Mouse (Mus musculus): ENCODE results near the gene Rtn4rl1. TPM values are rescaled to one million over a fixed set of nuclear protein-coding genes. Genes with fewer than 3 reads are reported as not detected.

Rtn4rl1 gene
- polyA plus RNA-seq, 1 experiment from 2014 or later: 0.88 TPM

DNA sequence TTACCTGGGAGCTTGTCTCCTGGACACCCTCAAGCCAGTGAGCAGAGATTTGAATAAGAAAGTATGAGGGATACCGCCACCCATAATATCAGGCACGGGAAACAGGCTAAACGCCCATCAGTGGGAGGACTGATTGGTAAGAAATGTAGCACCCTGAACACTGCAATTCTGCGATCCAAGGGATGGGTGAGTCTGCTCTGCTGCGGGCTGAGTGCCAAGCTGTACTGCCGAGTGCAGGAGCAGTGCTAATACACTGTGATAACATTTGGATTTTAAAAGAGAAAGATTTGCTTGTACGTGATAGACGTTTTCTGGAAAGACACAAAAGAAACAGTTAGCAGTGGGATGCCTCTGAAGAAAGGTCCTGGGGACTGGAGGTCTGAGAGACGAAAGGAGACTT is 26.5 kb downstream of the Rtn4rl1 start:
- Histone ChIP-seq H3K27ac (ENCODE audit: low read length) (no peak overlapping the region), H3K27me3 (ENCODE audit: control insufficient read depth, insufficient read depth, low read length) (no peaks in the 10 kb centered on the region), H3K4me1 (ENCODE audit: control insufficient read depth, insufficient read depth, low read length) (peaks cover 13% of the 10 kb centered on the region; the same call in 1 of the 2 replicates), H3K4me3 (ENCODE audit: low read depth, low read length) (no peak overlapping the region), H3K9me3 (ENCODE audit: control insufficient read depth, low read depth, low read length) (no peaks in the 10 kb centered on the region), H3K9ac (replicated peaks; ENCODE audit: low read depth, low read length) (no peak overlapping the region), H3K36me3 (ENCODE audit: control insufficient read depth, insufficient read depth, low read length) (no peaks in the 10 kb centered on the region), H3K4me2 (replicated peaks; ENCODE audit: low read depth, low read length) (no peak overlapping the region)
- 26% methylated on average over 9 of the region's 9 CpGs for WGBS
- no peak for ATAC-seq (ENCODE audit: insufficient number of reproducible peaks, insufficient read depth, low FRiP score, low read depth)

DNA sequence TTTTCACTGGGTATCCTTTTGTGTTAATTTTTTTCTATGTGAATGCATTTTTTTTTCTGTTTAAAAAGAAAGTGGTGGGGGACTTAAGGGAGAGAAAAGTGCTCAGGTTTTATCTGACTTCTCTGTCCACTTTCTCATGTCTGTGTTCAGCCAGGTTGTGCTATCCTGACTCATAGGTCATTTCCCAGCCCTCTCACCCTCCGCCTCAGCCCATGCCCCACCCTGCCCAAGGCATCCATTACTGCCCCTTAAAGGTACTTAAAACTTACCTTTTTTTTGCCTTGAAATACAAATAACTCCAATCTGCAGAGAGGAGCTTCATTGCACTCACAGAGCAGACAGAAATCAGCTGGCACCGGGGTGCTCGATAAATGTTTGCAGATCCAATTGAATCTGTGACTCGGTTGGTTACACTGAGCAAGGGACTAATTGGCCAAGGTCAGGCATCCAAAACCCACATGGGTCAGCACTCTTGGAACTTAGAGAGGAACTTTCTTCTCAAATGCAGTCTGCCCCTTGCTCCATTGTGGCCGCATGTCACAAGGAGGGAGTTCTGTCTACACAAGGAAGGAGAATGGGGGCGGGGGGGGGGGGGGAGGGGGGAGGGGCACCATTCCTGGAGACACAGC is 27.0 kb downstream of the Rtn4rl1 start:
- peaks cover 13% of the 10 kb centered on the region; the same call in 1 of the 2 replicates for H3K4me1 ChIP-seq (ENCODE audit: control insufficient read depth, insufficient read depth, low read length)
- WGBS: 45% methylated on average over 5 of the region's 6 CpGs
- H3K4me3 ChIP-seq (ENCODE audit: low read depth, low read length): no peak overlapping the region
- H3K9me3 ChIP-seq (ENCODE audit: control insufficient read depth, low read depth, low read length): no peaks in the 10 kb centered on the region
- H3K9ac ChIP-seq (replicated peaks; ENCODE audit: low read depth, low read length): no peak overlapping the region
- H3K36me3 ChIP-seq (ENCODE audit: control insufficient read depth, insufficient read depth, low read length): no peaks in the 10 kb centered on the region
- no peak overlapping the region for H3K27ac ChIP-seq (ENCODE audit: low read length)
- no peaks in the 10 kb centered on the region for H3K27me3 ChIP-seq (ENCODE audit: control insufficient read depth, insufficient read depth, low read length)
- no peak for ATAC-seq (ENCODE audit: insufficient number of reproducible peaks, insufficient read depth, low FRiP score, low read depth)
- H3K4me2 ChIP-seq (replicated peaks; ENCODE audit: low read depth, low read length): no peak overlapping the region

DNA sequence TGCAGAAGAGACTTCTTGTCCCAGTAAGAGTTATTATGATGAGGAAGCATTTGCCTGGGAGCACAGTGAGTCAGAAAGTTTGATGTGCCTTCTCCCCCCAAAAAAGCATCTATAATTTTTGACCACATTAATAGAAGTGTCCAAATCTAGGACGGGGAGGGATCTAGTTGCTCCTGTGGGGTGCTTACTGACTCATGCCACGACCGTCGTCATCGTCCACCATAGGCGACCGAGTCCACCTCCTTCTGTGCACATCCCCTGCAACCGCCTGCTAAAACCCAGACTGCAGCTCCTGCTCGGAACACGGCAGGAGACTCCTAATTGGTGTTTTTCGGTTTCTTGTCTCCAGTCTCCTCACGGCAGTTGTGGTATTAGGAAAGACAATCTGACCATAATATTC is 30.5 kb downstream of the Rtn4rl1 start:
- ATAC-seq (ENCODE audit: insufficient number of reproducible peaks, insufficient read depth, low FRiP score, low read depth): no peak
- no peak overlapping the region for H3K4me3 ChIP-seq (ENCODE audit: low read depth, low read length)
- H3K27ac ChIP-seq (ENCODE audit: low read length): no peak overlapping the region
- no peaks in the 10 kb centered on the region for H3K27me3 ChIP-seq (ENCODE audit: control insufficient read depth, insufficient read depth, low read length)
- 90% methylated on average over 12 of the region's 12 CpGs for WGBS
- H3K4me1 ChIP-seq (ENCODE audit: control insufficient read depth, insufficient read depth, low read length): peaks cover 13% of the 10 kb centered on the region; the same call in 1 of the 2 replicates
- H3K9ac ChIP-seq (replicated peaks; ENCODE audit: low read depth, low read length): no peak overlapping the region
- no peak overlapping the region for H3K4me2 ChIP-seq (replicated peaks; ENCODE audit: low read depth, low read length)
- H3K9me3 ChIP-seq (ENCODE audit: control insufficient read depth, low read depth, low read length): no peaks in the 10 kb centered on the region
- H3K36me3 ChIP-seq (ENCODE audit: control insufficient read depth, insufficient read depth, low read length): no peaks in the 10 kb centered on the region

DNA sequence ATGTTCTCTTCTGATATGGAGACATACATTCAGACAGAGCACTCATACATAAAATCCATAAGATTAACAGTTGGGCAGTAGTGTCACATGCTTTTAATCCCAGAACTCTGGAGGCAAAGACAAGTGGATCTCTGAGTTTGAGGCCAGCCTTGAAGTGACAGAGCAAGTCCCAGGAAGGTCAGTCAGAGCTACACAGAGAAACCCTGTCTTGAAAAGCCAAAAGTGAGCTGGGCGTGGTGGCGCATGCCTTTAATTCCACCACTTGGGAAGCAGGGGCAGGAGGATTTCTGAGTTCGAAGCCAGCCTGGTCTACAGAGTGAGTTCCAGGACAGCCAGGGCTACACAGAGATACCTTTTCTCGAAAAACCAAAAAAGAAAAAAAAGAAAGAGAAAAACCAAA is 31.3 kb downstream of the Rtn4rl1 start:
- ATAC-seq (ENCODE audit: insufficient number of reproducible peaks, insufficient read depth, low FRiP score, low read depth): no peak
- H3K27ac ChIP-seq (ENCODE audit: low read length): no peak overlapping the region
- no peak overlapping the region for H3K4me2 ChIP-seq (replicated peaks; ENCODE audit: low read depth, low read length)
- no peak overlapping the region for H3K4me3 ChIP-seq (ENCODE audit: low read depth, low read length)
- no peaks in the 10 kb centered on the region for H3K36me3 ChIP-seq (ENCODE audit: control insufficient read depth, insufficient read depth, low read length)
- peaks cover 12% of the 10 kb centered on the region; the same call in 1 of the 2 replicates for H3K4me1 ChIP-seq (ENCODE audit: control insufficient read depth, insufficient read depth, low read length)
- 86% methylated on average over 4 of the region's 4 CpGs for WGBS
- H3K9ac ChIP-seq (replicated peaks; ENCODE audit: low read depth, low read length): no peak overlapping the region
- H3K9me3 ChIP-seq (ENCODE audit: control insufficient read depth, low read depth, low read length): no peaks in the 10 kb centered on the region
- H3K27me3 ChIP-seq (ENCODE audit: control insufficient read depth, insufficient read depth, low read length): no peaks in the 10 kb centered on the region

DNA sequence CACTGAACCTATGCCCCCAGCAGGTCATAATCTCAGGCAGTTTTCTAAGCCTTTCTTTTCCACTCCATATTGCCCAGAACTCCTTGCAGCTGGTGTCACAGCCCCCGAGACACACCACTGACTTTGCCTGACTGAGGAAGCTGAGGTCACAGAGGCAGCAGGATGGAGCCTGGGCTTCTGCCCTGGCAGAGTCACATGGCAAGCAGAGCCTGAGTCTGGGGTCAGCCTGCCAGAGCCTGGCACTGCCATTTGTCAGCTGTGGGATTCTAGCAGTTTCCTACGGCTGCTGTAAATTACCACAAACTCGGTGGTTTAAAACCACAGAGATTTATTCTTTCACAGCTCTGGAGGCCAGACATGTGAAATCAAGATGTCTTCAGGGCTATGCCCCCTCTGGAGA is 34.0 kb downstream of the Rtn4rl1 start:
- Histone ChIP-seq H3K4me3 (ENCODE audit: low read depth, low read length) (no peak overlapping the region), H3K9ac (replicated peaks; ENCODE audit: low read depth, low read length) (no peak overlapping the region), H3K27me3 (ENCODE audit: control insufficient read depth, insufficient read depth, low read length) (no peaks in the 10 kb centered on the region), H3K4me2 (replicated peaks; ENCODE audit: low read depth, low read length) (no peak overlapping the region), H3K4me1 (ENCODE audit: control insufficient read depth, insufficient read depth, low read length) (no peaks in the 10 kb centered on the region), H3K36me3 (ENCODE audit: control insufficient read depth, insufficient read depth, low read length) (no peaks in the 10 kb centered on the region), H3K9me3 (ENCODE audit: control insufficient read depth, low read depth, low read length) (no peaks in the 10 kb centered on the region), H3K27ac (ENCODE audit: low read length) (no peak overlapping the region)
- WGBS: 68% methylated on average over 3 of the region's 3 CpGs
- ATAC-seq (ENCODE audit: insufficient number of reproducible peaks, insufficient read depth, low FRiP score, low read depth): no peak

DNA sequence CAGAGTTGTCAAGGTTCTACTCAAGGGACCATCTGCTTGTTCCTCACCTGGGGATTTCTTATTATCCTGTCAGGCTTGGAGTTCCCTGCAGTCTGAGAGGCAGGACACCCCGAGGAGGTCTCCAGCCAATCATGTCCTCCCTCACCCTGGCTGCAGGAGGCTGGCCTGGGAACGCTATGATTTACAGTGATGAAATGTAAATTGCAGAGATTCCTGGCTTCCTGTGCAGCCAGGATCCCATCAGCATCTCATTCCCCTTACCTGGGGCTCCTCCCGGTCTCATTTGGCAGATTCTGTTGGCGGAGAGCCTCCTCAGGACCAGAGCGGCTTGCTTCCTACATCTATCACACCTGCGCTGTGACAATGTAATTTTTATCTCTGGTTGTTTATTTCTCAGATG is 35.7 kb downstream of the Rtn4rl1 start:
- Histone ChIP-seq H3K4me2 (replicated peaks; ENCODE audit: low read depth, low read length) (no peak overlapping the region), H3K4me1 (ENCODE audit: control insufficient read depth, insufficient read depth, low read length) (no peaks in the 10 kb centered on the region), H3K27me3 (ENCODE audit: control insufficient read depth, insufficient read depth, low read length) (0 out of 2 replicates have a peak, but pooled peaks cover 2% of the 10 kb centered on the region), H3K9ac (replicated peaks; ENCODE audit: low read depth, low read length) (no peak overlapping the region), H3K4me3 (ENCODE audit: low read depth, low read length) (no peak overlapping the region), H3K27ac (ENCODE audit: low read length) (no peak overlapping the region), H3K36me3 (ENCODE audit: control insufficient read depth, insufficient read depth, low read length) (no peaks in the 10 kb centered on the region), H3K9me3 (ENCODE audit: control insufficient read depth, low read depth, low read length) (no peaks in the 10 kb centered on the region)
- ATAC-seq (ENCODE audit: insufficient number of reproducible peaks, insufficient read depth, low FRiP score, low read depth): no peak
- 50% methylated on average over 6 of the region's 6 CpGs for WGBS

DNA sequence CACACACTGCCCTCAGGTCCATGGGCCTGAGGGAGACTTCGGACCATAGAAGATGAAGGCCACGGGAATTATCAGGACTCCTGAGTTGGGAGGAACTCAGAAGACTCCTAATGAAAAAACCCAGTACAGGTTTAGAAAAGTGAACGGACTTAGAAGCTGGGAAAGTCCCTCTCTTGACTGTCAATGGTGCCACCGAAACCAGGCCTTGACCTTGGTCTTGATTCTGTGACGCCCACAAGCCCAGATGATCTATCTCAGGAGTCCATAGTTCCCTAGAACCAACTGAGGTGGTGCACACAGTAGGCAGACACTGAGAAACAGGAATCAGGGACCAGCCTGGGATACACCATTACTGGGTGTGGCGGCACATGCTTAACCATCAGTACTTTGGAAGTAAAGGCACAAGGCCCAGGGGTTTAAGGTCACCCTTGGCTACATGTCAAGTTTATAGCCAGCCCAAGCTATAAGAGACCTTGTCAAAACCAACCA is 36.7 kb downstream of the Rtn4rl1 start:
- no peak overlapping the region for H3K4me2 ChIP-seq (replicated peaks; ENCODE audit: low read depth, low read length)
- no peak overlapping the region for H3K9ac ChIP-seq (replicated peaks; ENCODE audit: low read depth, low read length)
- H3K4me1 ChIP-seq (ENCODE audit: control insufficient read depth, insufficient read depth, low read length): no peaks in the 10 kb centered on the region
- no peaks in the 10 kb centered on the region for H3K9me3 ChIP-seq (ENCODE audit: control insufficient read depth, low read depth, low read length)
- 0 out of 2 replicates have a peak, but pooled peaks cover 2% of the 10 kb centered on the region for H3K27me3 ChIP-seq (ENCODE audit: control insufficient read depth, insufficient read depth, low read length)
- no peak overlapping the region for H3K27ac ChIP-seq (ENCODE audit: low read length)
- H3K4me3 ChIP-seq (ENCODE audit: low read depth, low read length): no peak overlapping the region
- WGBS: 93% methylated on average over 6 of the region's 6 CpGs
- no peak for ATAC-seq (ENCODE audit: insufficient number of reproducible peaks, insufficient read depth, low FRiP score, low read depth)
- no peaks in the 10 kb centered on the region for H3K36me3 ChIP-seq (ENCODE audit: control insufficient read depth, insufficient read depth, low read length)

DNA sequence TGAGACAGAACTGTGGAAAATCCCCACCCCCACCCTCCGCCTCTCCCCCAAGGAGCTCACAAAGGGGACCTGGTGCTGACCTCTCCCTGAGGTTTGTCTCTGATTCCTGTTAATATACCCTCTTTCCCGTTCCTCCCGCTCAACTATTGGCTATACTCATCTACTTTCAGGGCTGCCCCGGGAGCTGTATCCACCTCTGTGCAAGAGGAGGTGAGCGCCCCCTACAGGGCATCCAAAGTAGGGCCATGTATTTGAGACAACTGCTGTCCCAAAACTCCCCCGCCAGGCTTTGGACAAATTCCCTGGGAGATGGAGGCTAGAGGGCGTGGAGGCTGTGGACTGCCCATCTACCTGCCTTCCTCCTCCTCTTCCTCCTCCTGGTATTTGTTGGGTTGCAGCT is 38.2 kb downstream of the Rtn4rl1 start:
- WGBS: 10% methylated on average over 7 of the region's 7 CpGs
- ATAC-seq (ENCODE audit: insufficient number of reproducible peaks, insufficient read depth, low FRiP score, low read depth): no peak
- H3K4me1 ChIP-seq (ENCODE audit: control insufficient read depth, insufficient read depth, low read length): no peaks in the 10 kb centered on the region

DNA sequence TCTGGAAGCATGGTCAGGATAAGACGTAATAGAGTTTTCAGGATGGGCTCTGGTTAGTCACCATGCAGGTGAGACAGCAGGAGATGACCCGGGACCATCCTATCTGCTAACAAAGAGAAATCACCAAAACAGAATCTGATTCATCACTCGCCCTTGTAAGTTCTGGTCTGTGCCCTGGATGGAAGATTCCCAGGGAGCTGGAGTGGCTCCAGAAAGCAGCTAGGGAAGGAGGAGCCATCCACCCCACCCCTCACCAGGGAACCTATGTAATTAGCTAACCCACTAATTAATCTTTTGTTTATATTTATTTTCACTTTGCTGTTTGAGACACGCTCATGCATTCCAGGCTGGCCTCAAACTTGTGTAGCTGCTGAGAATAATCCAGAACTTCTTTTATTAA is 38.9 kb downstream of the Rtn4rl1 start:
- Histone ChIP-seq H3K27me3 (ENCODE audit: control insufficient read depth, insufficient read depth, low read length) (0 out of 2 replicates have a peak, but pooled peaks cover 2% of the 10 kb centered on the region), H3K36me3 (ENCODE audit: control insufficient read depth, insufficient read depth, low read length) (no peaks in the 10 kb centered on the region), H3K27ac (ENCODE audit: low read length) (no peak overlapping the region), H3K4me3 (ENCODE audit: low read depth, low read length) (no peak overlapping the region), H3K4me1 (ENCODE audit: control insufficient read depth, insufficient read depth, low read length) (no peaks in the 10 kb centered on the region), H3K9ac (replicated peaks; ENCODE audit: low read depth, low read length) (no peak overlapping the region), H3K9me3 (ENCODE audit: control insufficient read depth, low read depth, low read length) (no peaks in the 10 kb centered on the region), H3K4me2 (replicated peaks; ENCODE audit: low read depth, low read length) (no peak overlapping the region)
- whole genome bisulfite sequencing: 73% methylated on average over 4 of the region's 4 CpGs
- ATAC-seq (ENCODE audit: insufficient number of reproducible peaks, insufficient read depth, low FRiP score, low read depth): no peak

More for the DNA sequence above, 38.2 kb downstream of the Rtn4rl1 start:
- H3K9me3 ChIP-seq (ENCODE audit: control insufficient read depth, low read depth, low read length): no peaks in the 10 kb centered on the region
- no peak overlapping the region for H3K4me3 ChIP-seq (ENCODE audit: low read depth, low read length)
- no peak overlapping the region for H3K9ac ChIP-seq (replicated peaks; ENCODE audit: low read depth, low read length)
- no peaks in the 10 kb centered on the region for H3K36me3 ChIP-seq (ENCODE audit: control insufficient read depth, insufficient read depth, low read length)
- H3K27me3 ChIP-seq (ENCODE audit: control insufficient read depth, insufficient read depth, low read length): 0 out of 2 replicates have a peak, but pooled peaks cover 2% of the 10 kb centered on the region
- no peak overlapping the region for H3K4me2 ChIP-seq (replicated peaks; ENCODE audit: low read depth, low read length)
- no peak overlapping the region for H3K27ac ChIP-seq (ENCODE audit: low read length)

All from stomach, embryonic 14.5 days (tissue).